Mouse (Mus musculus) yolk sac, embryonic 10.5 days (tissue): ENCODE measurements at regions not wholly inside any gene's neighbourhood (a gene's known extent, or its start where the extent isn't known, plus 50 kb on each side); places are given as distances from the start of the nearest gene placed in this dataset.
A peak's percentile ranks its signal among the peaks of the same experiment; 100 is the strongest.

ENCODE experiments used
- DNase-seq: peaks from one replicate; pipeline ENCODE4 v3.0.0-alpha.2; 2017; ENCODE audit warnings: low spot score

DNA sequence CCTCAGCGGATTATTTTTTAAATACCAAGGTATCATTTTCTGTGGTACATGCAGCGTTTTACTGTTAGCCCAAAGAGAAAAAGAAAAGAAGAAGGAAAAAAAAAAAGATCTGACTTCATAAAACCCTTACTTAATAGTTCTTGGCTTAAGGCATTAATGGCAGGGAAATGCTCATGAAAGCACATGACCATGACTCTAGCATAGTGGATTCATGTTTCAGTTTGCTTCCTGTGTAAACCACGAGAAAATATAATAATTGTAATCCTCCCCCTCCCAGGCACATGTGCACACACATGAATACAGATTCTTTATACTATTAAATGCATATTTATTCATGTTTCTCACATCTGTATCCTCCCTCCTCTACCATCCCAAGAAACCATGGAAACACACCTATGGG, 486.9 kb upstream of the Gm9747 start:
- no peak for DNase-seq

GRCm38 (mm10) chr1:81747025-81747424, 485.9 kb upstream of the Gm9747 start:
- no peak for DNase-seq

GRCm38 (mm10) chr1:81754067-81754466, 478.8 kb upstream of the Gm9747 start:
- DNase-seq, result no peak

- DNase-seq, result no peak
Observed at GRCm38 (mm10) chr1:81755281-81755680, 477.6 kb upstream of the Gm9747 start.

- DNase-seq, result no peak
Observed at GRCm38 (mm10) chr1:81755694-81756093, 477.2 kb upstream of the Gm9747 start.

DNA sequence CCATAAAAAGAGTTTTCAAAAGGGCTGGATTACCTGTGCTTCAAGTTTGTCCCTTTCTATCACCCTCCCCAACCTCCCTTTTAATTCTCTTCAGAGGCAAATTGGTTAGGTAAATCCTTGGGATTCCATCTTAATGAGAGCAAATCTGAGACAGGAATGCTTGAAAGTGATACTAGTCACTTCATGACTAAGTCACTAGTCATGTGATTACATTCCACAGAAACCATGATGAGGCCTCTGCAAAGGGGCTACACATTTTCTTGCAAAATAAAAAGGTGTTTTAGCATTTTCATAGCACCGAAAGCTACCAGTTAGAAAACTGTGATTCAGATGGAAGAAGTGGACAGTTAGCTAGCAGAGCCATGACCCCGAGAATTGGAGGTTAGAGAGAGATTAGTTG, 473.0 kb upstream of the Gm9747 start:
- no peak for DNase-seq

- DNase-seq, result no peak
Observed at GRCm38 (mm10) chr1:81771704-81772103, 461.2 kb upstream of the Gm9747 start.

GRCm38 (mm10) chr1:81780583-81780982, 452.3 kb upstream of the Gm9747 start:
- no peak for DNase-seq

DNA sequence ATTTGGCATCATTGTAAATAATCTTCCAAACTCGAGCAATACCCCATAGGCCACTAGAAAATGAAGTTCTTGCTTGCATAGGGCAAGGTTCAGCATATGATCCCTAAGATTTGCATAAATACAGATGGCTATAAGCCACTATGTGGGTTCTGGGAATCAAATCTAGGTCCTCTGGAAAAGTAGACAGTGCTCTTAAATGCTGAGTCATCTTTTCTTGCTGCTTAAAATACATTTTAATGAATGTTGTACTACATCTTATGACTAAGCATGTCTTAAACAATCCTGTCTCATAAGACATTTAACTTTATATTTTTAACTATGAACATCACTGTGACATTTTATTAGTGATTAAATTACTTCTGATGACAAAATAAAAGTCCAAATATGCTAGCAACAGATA, 448.6 kb upstream of the Gm9747 start:
- no peak for DNase-seq

GRCm38 (mm10) chr1:81794771-81795170, 438.1 kb upstream of the Gm9747 start:
- no peak for DNase-seq

GRCm38 (mm10) chr1:81795399-81795798, 437.5 kb upstream of the Gm9747 start:
- DNase-seq, result no peak

DNA sequence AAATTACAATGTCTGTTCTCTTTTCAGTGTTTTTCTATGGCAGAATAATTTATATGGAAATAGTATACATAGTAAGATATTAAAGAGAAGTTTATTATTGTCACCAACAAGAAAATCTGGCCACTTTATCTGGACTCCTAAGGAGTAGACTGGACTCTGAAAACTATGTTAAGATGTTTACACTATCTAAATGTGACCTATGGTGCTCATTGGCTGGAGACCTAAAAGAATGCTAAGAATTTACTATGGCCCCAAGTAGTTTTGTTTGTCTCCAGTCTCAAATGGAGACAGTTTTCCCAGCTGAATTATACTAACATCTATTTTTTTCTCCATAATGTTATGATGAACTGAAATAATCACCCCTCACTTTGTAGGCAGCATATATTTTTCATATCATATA, 421.3 kb upstream of the Gm9747 start:
- no peak for DNase-seq

DNA sequence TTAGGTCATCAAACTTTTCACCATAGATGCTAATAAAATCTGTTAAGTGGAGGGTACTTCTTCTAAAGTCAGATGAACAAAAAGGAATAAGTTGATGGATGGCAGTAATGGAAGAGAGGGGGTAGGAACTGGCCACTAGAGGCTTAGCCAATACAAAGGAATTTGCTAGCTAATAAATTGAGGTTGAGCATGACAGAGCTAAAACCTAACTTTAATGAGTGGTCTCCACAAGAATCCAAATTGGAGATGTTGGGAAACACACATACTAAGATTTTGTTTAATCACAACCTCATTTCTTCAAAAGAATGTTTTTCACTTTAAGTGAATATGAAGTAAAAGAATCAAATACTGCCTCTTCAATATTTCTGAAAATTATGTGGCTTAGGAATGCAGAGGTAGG, 414.0 kb upstream of the Gm9747 start:
- DNase-seq, result no peak

GRCm38 (mm10) chr1:81841966-81842365, 390.9 kb upstream of the Gm9747 start:
- no peak for DNase-seq

GRCm38 (mm10) chr1:81850462-81851144, 382.3 kb upstream of the Gm9747 start:
- no peak for DNase-seq

GRCm38 (mm10) chr1:81859464-81859863, 373.4 kb upstream of the Gm9747 start:
- DNase-seq, result no peak

- no peak for DNase-seq
Observed at GRCm38 (mm10) chr1:81864571-81864970, 368.3 kb upstream of the Gm9747 start.

DNA sequence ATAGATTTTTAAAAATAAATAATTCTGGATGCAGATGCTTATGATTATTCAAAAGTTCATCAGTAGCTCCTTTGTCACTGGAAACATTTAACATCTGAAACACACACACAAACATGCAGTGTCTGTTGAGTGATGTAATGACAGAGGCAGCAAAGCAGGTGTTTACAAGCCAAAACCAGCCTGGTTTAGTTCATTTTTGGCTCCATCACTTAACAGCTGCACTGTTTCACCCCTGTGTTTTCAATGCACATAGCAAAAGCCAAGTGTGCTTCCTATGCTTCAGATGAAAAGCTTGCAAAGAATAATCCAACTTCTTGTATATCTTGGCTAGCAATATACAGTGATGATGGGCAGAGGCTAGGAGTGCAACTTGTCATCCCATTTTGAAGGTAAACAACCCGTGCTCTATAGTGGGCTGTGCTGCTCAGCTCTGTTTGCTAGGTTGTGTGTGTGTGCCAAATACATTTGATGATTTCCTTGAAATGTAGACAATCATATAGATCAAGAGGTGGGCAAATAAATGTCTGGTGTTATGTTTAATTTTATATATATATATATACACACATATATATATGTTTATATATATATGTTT, 345.9 kb upstream of the Gm9747 start:
- no peak for DNase-seq

GRCm38 (mm10) chr1:81897241-81897640, 335.7 kb upstream of the Gm9747 start:
- DNase-seq, result no peak

GRCm38 (mm10) chr1:81900843-81901242, 332.1 kb upstream of the Gm9747 start:
- DNase-seq, result no peak

GRCm38 (mm10) chr1:81904056-81904455, 328.9 kb upstream of the Gm9747 start:
- peak; percentile 24 for DNase-seq

DNA sequence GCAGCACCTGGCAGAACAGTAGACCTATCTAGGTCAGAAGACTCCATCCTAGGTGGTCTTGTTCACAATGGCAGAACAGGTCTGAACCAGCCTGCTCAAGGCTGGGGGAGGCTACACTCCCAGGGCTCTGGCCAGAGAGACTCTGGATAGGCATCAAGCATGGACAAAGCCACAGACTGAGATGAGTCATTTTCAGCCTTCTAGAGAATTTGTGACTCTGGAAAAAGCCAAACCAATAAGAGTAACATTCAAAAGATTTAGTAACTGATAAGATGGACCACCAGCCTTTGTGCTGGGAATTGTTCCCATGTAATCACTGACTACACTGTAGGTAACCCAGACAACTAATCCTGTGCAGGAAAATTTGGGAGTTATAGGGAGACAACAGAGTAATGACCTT, 320.3 kb upstream of the Gm9747 start:
- no peak for DNase-seq

- DNase-seq, result no peak
Observed at GRCm38 (mm10) chr1:81913561-81913964, 319.3 kb upstream of the Gm9747 start.

DNA sequence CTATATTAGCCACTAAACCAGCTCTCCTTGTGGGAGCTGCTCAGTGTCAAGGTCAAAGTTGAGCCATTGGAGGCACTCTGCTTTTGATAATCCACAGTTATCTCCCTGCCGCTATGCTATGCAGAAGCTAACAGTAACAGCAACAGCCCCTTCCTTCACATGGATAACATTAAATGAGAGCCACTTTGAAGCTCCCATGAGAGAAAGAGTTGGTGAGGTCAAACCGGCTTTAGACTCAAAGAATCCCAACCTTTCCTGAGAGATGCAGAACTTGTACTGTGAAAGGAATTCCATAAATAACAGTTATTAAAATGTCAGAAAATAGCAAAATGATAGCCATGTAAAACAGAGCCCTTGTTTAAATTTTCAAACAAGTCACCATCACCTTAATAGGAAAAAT, 316.1 kb upstream of the Gm9747 start:
- peak; percentile 2 for DNase-seq
